Mouse (Mus musculus): ENCODE measurements around the gene Arhgap40. TPM values are rescaled to one million over a fixed set of nuclear protein-coding genes. Genes with fewer than 3 reads are reported as not detected.
A peak's percentile ranks its signal among the peaks of the same experiment; 100 is the strongest.

Gene Arhgap40
- not detected in 2 replicates for polyA plus RNA-seq (2012; ENCODE audit: insufficient read depth, insufficient read length, missing spikeins)

GRCm38 (mm10) chr2:158512528-158512927 lies at the start of gene Arhgap40:
Gene Arhgap40, plus strand, starts transcription at chr2:158512796.
- Histone ChIP-seq H3K4me3 (ENCODE audit: insufficient read depth, low read depth, low read length) (no peak within 1 kb of the TSS), H3K27ac (replicated peaks; ENCODE audit: low read depth, low read length) (no peak within 1 kb of the TSS), H3K4me1 (ENCODE audit: control insufficient read depth, insufficient read depth, insufficient read length, low read length) (no peaks in the 10 kb centered on the region)

GRCm38 (mm10) chr2:158474159-158474558 lies 38.4 kb upstream of the Arhgap40 start:
- Histone ChIP-seq H3K4me3 (ENCODE audit: insufficient read depth, low read depth, low read length) (no peak overlapping the region), H3K4me1 (ENCODE audit: control insufficient read depth, insufficient read depth, insufficient read length, low read length) (no peaks in the 10 kb centered on the region), H3K27ac (replicated peaks; ENCODE audit: low read depth, low read length) (no peak overlapping the region)

GRCm38 (mm10) chr2:158477640-158478039 lies 35.0 kb upstream of the Arhgap40 start:
- Histone ChIP-seq H3K4me1 (ENCODE audit: control insufficient read depth, insufficient read depth, insufficient read length, low read length) (no peaks in the 10 kb centered on the region), H3K4me3 (ENCODE audit: insufficient read depth, low read depth, low read length) (no peak overlapping the region), H3K27ac (replicated peaks; ENCODE audit: low read depth, low read length) (no peak overlapping the region)

- H3K4me3 ChIP-seq (ENCODE audit: insufficient read depth, low read depth, low read length), result no peak overlapping the region
- H3K4me1 ChIP-seq (ENCODE audit: control insufficient read depth, insufficient read depth, insufficient read length, low read length), result peaks cover 5% of the 10 kb centered on the region; the same call in 1 of the 2 replicates
- H3K27ac ChIP-seq (replicated peaks; ENCODE audit: low read depth, low read length), result no peak overlapping the region
Measured at GRCm38 (mm10) chr2:158498457-158498856, 14.1 kb upstream of the Arhgap40 start.

- peaks cover 5% of the 10 kb centered on the region; the same call in 1 of the 2 replicates for H3K4me1 ChIP-seq (ENCODE audit: control insufficient read depth, insufficient read depth, insufficient read length, low read length)
- peak within 1 kb of the TSS; percentile 98 for H3K27ac ChIP-seq (replicated peaks; ENCODE audit: low read depth, low read length)
- peak within 1 kb of the TSS; percentile 73 for H3K4me3 ChIP-seq (ENCODE audit: insufficient read depth, low read depth, low read length)
Measured at GRCm38 (mm10) chr2:158501836-158502812, 10.5 kb upstream of the Arhgap40 start, which contains the start of gene Adig. Gene Adig, plus strand, starts transcription at chr2:158502612.

- peaks cover 5% of the 10 kb centered on the region; the same call in 1 of the 2 replicates for H3K4me1 ChIP-seq (ENCODE audit: control insufficient read depth, insufficient read depth, insufficient read length, low read length)
- peak overlapping the region; percentile 98 for H3K27ac ChIP-seq (replicated peaks; ENCODE audit: low read depth, low read length)
- H3K4me3 ChIP-seq (ENCODE audit: insufficient read depth, low read depth, low read length), result peak overlapping the region; percentile 73
Measured at GRCm38 (mm10) chr2:158503226-158503625, 9.4 kb upstream of the Arhgap40 start.

- Histone ChIP-seq H3K27ac (replicated peaks; ENCODE audit: low read depth, low read length) (peak overlapping the region; percentile 98), H3K4me1 (ENCODE audit: control insufficient read depth, insufficient read depth, insufficient read length, low read length) (peaks cover 5% of the 10 kb centered on the region; the same call in 1 of the 2 replicates), H3K4me3 (ENCODE audit: insufficient read depth, low read depth, low read length) (peak overlapping the region; percentile 73)
Measured at GRCm38 (mm10) chr2:158503671-158504070, 8.9 kb upstream of the Arhgap40 start.

GRCm38 (mm10) chr2:158506475-158506874 lies 6.1 kb upstream of the Arhgap40 start:
- Histone ChIP-seq H3K4me1 (ENCODE audit: control insufficient read depth, insufficient read depth, insufficient read length, low read length) (peaks cover 5% of the 10 kb centered on the region; the same call in 1 of the 2 replicates), H3K4me3 (ENCODE audit: insufficient read depth, low read depth, low read length) (no peak overlapping the region), H3K27ac (replicated peaks; ENCODE audit: low read depth, low read length) (no peak overlapping the region)

- H3K4me1 ChIP-seq (ENCODE audit: control insufficient read depth, insufficient read depth, insufficient read length, low read length), result peaks cover under 1% of the 10 kb centered on the region; the same call in 1 of the 2 replicates
- H3K27ac ChIP-seq (replicated peaks; ENCODE audit: low read depth, low read length), result no peak overlapping the region
- no peak overlapping the region for H3K4me3 ChIP-seq (ENCODE audit: insufficient read depth, low read depth, low read length)
Measured at GRCm38 (mm10) chr2:158507046-158507445, 5.5 kb upstream of the Arhgap40 start.

- H3K4me3 ChIP-seq (ENCODE audit: insufficient read depth, low read depth, low read length), result no peak overlapping the region
- H3K27ac ChIP-seq (replicated peaks; ENCODE audit: low read depth, low read length), result no peak overlapping the region
- H3K4me1 ChIP-seq (ENCODE audit: control insufficient read depth, insufficient read depth, insufficient read length, low read length), result no peaks in the 10 kb centered on the region
Measured at GRCm38 (mm10) chr2:158510665-158511064, 1.9 kb upstream of the Arhgap40 start.

GRCm38 (mm10) chr2:158513821-158514336 lies 1.3 kb downstream of the Arhgap40 start:
- Histone ChIP-seq H3K27ac (replicated peaks; ENCODE audit: low read depth, low read length) (no peak overlapping the region), H3K4me3 (ENCODE audit: insufficient read depth, low read depth, low read length) (no peak overlapping the region), H3K4me1 (ENCODE audit: control insufficient read depth, insufficient read depth, insufficient read length, low read length) (no peaks in the 10 kb centered on the region)

- no peak overlapping the region for H3K27ac ChIP-seq (replicated peaks; ENCODE audit: low read depth, low read length)
- no peaks in the 10 kb centered on the region for H3K4me1 ChIP-seq (ENCODE audit: control insufficient read depth, insufficient read depth, insufficient read length, low read length)
- no peak overlapping the region for H3K4me3 ChIP-seq (ENCODE audit: insufficient read depth, low read depth, low read length)
Measured at GRCm38 (mm10) chr2:158518583-158518982, 6.0 kb downstream of the Arhgap40 start.

GRCm38 (mm10) chr2:158519071-158519470 lies 6.5 kb downstream of the Arhgap40 start:
- Histone ChIP-seq H3K4me1 (ENCODE audit: control insufficient read depth, insufficient read depth, insufficient read length, low read length) (no peaks in the 10 kb centered on the region), H3K4me3 (ENCODE audit: insufficient read depth, low read depth, low read length) (no peak overlapping the region), H3K27ac (replicated peaks; ENCODE audit: low read depth, low read length) (no peak overlapping the region)

- Histone ChIP-seq H3K4me3 (ENCODE audit: insufficient read depth, low read depth, low read length) (no peak overlapping the region), H3K27ac (replicated peaks; ENCODE audit: low read depth, low read length) (no peak overlapping the region), H3K4me1 (ENCODE audit: control insufficient read depth, insufficient read depth, insufficient read length, low read length) (no peaks in the 10 kb centered on the region)
Measured at GRCm38 (mm10) chr2:158519800-158520199, 7.2 kb downstream of the Arhgap40 start.

- Histone ChIP-seq H3K27ac (replicated peaks; ENCODE audit: low read depth, low read length) (no peak overlapping the region), H3K4me3 (ENCODE audit: insufficient read depth, low read depth, low read length) (no peak overlapping the region), H3K4me1 (ENCODE audit: control insufficient read depth, insufficient read depth, insufficient read length, low read length) (no peaks in the 10 kb centered on the region)
Measured at GRCm38 (mm10) chr2:158523060-158523459, 10.5 kb downstream of the Arhgap40 start.

All from brown adipose tissue, adult 24 weeks (tissue).